Mouse (Mus musculus) olfactory bulb, adult 2 months (tissue): Measurements from ENCODE around the gene Nkx2-9.

Experiments
- CTCF ChIP-seq: fragments of 200-500 bp; IDR thresholded peaks from 2 replicates; pipeline ENCODE4 v1.5.1; 2012; ENCODE audit warnings: low read depth, mild to moderate bottlenecking, low read length, moderate library complexity; ENCODE audit not compliant: insufficient read depth
- POLR2A ChIP-seq: fragments of 200-500 bp; IDR thresholded peaks from 2 replicates; pipeline ENCODE4 v1.6.1; 2012; ENCODE audit warnings: mild to moderate bottlenecking, low read depth, low read length, moderate library complexity; ENCODE audit not compliant: insufficient read depth

DNA sequence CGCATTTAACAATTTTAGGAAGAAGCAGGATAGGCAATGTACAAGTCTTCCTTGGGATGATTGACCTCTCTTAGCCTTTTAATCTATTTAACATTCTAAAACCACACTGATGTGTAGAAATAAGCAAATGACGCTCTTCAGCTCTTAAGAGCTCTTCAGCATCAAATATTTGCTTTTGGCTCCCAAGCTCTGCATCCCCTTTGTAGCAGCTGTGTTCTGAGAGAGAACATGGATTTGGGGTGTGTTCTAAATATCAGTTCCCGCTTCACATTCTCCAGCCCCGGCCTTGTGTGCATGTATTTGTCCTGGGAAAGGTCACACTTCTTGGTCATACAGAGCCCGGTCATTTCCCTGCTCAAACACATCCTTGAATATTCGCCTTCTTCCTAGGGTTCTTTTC, 2.3 kb upstream of the Nkx2-9 start:
- TF ChIP-seq CTCF = no peak
- TF ChIP-seq POLR2A = no peak
